Mouse (Mus musculus) thymus, adult 18-20 months (tissue): Measurements from ENCODE around the gene Snn.

Source experiments
- DNase-seq, 2 experiments: peaks; one replicate each; pipeline ENCODE4 v3.0.0; 2022; ENCODE audit warnings: mixed read lengths in 2 of 2

The Snn gene

GRCm38 (mm10) chr16:11086856-11087588 is 26.3 kb downstream of the Snn start:
- DNase-seq: no peak

GRCm38 (mm10) chr16:11090836-11091570 is 30.3 kb downstream of the Snn start:
- DNase-seq: no peak

GRCm38 (mm10) chr16:11092061-11092460 is 31.3 kb downstream of the Snn start:
- DNase-seq: no peak

GRCm38 (mm10) chr16:11092523-11092922 is 31.8 kb downstream of the Snn start:
- DNase-seq: no peak

- DNase-seq: no peak
These were observed 33.1 kb downstream of the Snn start for GRCm38 (mm10) chr16:11093717-11094386.

- no peak for DNase-seq
These were observed 36.6 kb downstream of the Snn start for GRCm38 (mm10) chr16:11097301-11097700.

- DNase-seq: no peak
These were observed 44.2 kb downstream of the Snn start for GRCm38 (mm10) chr16:11104905-11105304.

GRCm38 (mm10) chr16:11109198-11109740 is 48.5 kb downstream of the Snn start:
- DNase-seq: no peak

GRCm38 (mm10) chr16:11122625-11123024 is 61.9 kb downstream of the Snn start:
- DNase-seq: no peak

- DNase-seq: no peak
These were observed 63.4 kb downstream of the Snn start for GRCm38 (mm10) chr16:11124110-11124509.
